Mouse (Mus musculus): ENCODE results near the gene Ddx39b. TPM values are rescaled to one million over a fixed set of nuclear protein-coding genes. Genes with fewer than 3 reads are reported as not detected.

The Ddx39b gene
- 289 and 314 TPM in 2 replicates for total RNA-seq (2015)
- 188 and 193 TPM in 2 replicates for total RNA-seq (2017)

DNA sequence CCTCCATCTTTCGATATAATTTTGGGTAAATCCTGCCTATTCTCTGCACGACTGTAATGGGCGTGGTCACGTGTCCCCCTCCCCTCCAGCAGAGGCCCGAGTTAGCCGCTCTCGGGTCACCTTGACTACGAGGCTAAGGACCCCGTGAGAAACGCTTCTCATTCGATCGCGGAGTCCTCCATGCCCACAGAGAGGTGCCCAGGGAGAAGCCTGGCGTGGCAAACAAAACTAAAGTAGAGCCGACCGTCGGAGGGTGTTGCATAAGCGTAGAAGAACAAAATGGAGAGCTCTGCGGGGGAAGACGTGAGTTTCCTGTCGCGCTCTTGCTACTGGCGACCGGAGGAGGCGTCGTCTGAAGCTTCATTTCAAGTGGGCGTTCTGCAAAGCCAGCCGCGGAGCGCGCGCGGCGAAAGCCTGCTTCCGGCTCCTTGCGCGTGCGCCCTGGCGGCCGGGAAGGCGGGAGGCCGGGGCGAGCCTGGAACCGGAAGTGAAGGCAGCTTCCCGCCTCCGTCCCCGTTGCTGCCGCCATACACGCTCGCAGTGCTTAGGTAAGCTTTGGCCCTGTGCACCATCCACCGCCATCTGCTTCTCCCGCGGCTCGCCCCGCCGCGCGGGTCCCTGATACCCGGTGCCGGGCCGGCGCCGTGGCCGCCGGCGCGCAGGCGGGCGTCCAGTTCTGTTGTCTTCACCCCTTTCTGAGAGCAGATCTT, at the start of gene Ddx39b:
Gene Ddx39b, plus strand, starts transcription at position 442 of the 710 bp plus-strand sequence.
- peak; percentile 58 for ATAC-seq (replicated peaks; ENCODE audit: poor library complexity)

DNA sequence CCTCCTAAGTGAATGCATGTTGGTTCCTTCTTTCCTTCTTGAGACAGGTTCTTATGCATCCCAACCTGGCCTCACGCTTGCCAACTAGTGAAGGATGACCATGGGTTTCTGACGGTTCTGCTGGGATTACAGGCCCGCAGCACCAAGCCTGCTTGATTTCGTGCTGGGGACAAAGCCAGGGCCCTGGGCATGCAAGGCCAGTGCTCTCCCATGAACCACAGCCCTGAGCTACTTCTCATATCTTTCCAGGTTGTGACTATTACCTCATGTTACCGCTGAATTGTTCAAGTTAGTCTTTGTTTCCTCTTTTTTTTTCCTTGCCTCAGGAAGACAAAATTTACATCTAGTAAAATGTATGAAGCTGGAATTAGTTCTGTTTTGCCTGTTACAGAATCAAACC, 48.6 kb upstream of the Ddx39b start:
- peak; percentile 47 for ATAC-seq (replicated peaks; ENCODE audit: poor library complexity)

DNA sequence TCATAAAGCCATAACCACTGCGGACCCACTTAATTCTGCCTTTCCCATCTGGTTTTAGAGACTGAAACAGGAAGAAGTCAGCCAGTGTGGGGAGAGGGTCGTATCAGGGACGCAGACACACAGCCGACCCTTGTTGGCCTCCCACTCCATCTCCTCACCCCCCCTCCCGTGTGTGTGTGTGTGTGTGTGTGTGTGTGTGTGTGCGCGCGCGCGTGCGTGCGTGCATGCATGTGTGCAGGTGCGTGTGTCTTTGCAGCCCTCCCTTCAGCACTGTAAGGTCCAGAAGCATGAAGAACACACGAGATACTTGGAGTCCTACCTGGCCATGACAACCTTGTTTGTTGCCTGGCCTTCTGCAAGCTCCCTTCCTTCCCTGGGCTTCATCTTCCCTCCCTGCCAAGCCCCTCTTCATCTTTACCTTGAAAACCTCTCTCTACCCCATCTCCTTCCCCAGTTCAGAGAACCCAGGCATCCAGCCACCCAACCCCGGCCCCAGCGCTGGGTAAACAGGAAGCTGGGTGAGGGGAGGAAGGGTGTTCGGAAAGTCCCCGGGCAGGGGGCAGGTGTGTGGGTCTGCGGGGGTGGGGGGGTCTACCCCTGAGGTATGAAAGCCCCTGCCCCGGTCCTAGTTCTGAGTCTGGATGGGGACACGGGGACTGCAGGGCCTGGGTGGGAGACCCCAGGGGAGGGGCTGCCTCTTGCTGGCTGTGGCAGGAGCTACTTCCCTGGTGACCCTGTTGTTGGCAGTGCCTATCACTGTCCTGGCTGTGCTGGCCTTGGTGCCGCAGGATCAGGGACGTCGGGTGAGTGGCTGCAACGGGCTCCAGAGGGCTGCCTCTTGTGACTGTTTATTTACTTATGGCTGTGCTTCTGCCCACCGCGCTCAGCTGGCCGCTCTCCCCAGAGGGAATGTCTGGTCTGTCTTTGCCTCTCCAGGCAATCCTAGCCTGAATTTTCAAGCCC, 47.4 kb upstream of the Ddx39b start, which contains the start of gene Ltb:
Gene Ltb, plus strand, starts transcription at position 559 of the 963 bp plus-strand sequence.
- no peak for ATAC-seq (replicated peaks; ENCODE audit: poor library complexity)

DNA sequence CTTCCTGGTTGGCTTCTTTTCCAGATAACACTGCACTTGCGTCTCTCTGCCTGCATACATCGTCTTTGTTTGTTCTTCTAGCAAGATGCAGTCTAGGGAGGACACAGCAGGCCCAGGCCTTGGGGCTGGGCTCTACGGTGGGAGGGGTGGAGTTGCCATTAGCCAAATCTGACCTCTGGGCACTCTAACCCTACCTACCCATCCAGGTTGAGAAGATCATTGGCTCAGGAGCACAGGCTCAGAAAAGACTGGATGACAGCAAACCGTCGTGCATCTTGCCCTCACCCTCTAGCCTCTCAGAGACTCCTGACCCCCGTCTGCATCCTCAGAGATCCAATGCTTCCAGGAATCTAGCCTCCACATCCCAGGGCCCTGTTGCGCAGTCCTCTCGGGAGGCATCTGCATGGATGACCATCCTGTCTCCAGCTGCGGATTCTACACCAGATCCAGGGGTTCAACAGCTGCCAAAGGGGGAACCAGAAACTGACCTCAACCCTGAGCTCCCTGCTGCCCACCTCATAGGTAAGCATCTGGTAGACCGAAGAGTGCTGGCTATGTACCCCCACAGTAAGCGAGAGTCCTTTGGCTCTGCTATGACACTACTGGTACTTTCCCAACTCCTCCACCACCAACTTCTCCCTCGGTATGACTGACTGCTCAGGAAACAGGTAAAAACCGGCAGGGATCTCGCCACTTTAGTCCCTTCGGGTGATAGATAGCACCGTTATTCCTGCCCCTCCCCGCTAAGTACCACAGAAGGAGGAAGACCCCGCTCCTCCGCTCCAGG, 46.5 kb upstream of the Ddx39b start:
- no peak for ATAC-seq (replicated peaks; ENCODE audit: poor library complexity)

DNA sequence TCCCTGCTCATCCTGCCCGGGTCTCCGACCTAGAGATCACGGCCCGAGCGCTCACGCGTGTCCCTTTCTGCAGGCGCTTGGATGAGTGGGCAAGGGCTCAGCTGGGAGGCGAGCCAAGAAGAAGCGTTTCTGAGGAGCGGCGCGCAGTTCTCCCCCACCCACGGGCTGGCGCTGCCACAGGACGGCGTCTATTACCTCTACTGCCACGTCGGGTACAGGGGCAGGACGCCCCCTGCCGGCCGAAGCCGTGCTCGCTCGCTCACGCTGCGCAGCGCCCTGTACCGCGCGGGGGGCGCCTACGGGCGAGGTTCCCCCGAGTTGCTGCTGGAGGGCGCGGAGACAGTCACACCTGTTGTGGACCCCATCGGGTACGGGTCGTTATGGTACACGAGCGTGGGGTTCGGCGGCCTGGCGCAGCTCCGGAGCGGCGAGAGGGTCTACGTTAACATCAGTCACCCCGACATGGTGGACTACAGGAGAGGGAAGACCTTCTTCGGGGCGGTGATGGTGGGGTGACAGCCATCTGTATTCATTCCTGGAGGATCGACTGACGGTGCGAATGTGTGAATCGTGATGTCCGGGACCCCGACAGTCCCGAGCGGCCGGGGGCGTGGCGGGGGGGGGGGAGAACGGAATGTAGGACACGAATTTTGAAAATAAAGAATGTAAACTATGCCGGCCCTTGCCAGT, 45.8 kb upstream of the Ddx39b start:
- peak; percentile 79 for ATAC-seq (replicated peaks; ENCODE audit: poor library complexity)

DNA sequence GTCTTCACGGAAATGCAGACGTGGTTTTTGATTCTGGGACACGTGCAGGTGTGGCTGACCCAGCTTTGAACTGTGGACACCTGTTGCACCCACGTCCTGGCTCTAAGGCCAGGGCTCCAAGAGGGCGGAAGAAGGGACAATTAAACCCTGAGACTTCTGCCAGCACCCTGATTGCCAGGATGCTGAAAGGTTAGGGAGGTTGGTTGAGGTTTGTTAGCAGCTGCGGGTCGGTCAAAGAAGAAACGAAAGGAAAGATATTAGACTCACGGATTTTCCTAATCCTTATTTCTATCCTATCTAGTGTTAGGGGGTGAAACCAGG, 45.3 kb upstream of the Ddx39b start:
- no peak for ATAC-seq (replicated peaks; ENCODE audit: poor library complexity)

DNA sequence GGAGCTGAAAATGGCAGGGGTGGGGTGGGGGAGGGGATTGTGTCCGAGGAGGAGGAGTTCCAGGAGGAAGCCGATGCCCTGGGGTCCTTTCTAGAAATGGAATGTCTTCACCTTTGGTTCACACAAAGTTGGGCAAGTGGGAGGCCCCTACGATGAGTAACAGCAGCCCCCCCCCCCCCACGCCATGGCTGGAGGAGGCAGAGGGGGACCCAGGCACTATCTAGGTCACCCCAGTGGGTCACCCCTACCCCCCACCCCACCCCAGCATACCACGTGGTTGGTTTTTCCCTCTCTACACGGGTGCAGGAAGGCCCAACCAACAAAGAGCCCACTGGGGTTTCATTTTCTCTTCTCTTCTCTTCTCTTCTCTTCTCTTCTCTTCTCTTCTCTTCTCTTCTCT, 44.4 kb upstream of the Ddx39b start:
- no peak for ATAC-seq (replicated peaks; ENCODE audit: poor library complexity)

DNA sequence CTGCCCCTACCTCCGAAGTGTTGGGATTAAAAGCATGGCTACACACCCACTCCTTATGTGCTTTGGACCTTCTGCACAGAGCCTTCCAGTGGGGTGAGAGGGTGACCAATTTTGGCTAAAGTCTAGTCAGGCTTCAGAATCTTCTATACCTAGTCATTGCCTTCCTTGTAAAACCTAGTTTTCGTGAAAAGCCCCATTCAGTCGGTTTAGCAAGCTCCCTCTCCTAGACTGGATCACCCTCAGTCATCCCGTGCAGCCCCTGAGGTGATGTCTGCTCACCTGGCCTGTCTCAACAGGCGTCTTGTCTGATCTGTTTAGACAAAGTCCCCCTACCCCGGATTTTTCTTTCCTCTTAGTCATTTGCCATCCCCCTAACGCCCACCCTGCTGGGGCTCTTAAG, 43.5 kb upstream of the Ddx39b start:
- no peak for ATAC-seq (replicated peaks; ENCODE audit: poor library complexity)

DNA sequence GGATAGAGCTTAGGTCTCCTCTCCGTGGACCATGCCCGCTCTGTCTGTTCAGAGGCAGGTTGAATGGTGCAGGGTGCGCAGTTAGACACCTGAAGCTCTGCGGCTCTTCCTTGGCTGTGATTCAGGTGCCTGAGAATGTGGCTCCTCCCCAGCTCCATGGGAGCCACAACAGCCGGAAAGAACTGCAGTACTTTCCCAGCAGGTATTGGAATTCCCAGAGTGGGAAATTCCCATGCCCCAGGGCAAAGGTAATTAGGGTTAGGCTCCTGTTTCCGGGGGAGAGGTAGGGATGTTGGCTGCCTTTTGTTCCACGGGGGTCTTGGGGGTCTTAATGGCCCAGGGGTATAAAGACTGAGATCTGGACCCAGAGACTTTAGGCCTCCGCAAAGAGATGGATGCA, 42.6 kb upstream of the Ddx39b start:
- no peak for ATAC-seq (replicated peaks; ENCODE audit: poor library complexity)

DNA sequence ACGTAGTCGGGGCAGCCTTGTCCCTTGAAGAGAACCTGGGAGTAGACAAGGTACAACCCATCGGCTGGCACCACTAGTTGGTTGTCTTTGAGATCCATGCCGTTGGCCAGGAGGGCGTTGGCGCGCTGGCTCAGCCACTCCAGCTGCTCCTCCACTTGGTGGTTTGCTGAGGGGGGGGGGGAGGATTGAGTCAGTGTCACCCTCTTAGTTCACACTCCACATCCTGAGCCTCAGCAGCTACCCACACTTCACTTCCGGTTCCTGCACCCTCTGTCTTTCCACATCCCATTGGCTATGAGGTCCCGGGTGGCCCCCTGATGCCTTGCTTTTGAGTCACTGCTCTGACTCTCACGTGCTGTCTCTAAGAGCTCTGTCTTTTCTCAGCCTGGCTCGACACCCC, 41.1 kb upstream of the Ddx39b start:
- ATAC-seq (replicated peaks; ENCODE audit: poor library complexity), result peak; percentile 83

DNA sequence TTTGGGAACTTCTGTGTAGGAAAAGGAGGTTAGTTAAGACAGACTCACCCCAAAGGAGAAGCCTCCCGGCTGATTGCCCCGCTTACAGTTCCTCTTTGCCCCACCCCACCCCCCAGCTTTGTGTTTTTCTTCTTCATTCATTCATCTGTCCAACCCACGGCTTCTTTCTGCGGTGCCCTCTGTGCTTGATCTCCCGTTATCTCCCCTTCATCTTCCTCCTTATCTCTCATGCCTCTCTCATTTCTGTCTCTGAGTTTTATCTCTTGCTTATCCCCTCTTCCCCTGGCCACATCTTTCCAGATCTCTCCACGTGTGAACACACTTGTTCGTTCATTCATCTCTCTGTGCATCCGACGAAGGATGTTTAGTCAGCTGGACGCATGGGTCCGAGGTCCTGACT, 40.4 kb upstream of the Ddx39b start:
- no peak for ATAC-seq (replicated peaks; ENCODE audit: poor library complexity)

DNA sequence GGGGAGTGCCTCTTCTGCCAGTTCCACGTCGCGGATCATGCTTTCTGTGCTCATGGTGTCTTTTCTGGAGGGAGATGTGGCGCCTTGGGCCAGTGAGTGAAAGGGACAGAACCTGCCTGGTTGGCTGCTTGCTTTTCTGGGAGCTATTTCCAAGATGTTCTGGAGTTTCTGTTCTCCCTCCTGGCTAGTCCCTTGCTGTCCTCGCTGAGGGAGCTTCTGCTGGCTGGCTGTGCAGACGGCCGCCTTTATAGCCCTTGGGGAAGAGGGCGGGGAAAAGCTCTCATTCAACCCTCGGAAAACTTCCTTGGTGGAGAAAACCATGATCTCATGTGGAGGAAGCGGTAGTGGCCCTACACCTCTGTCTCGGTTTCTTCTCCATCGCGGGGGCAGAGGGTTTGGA, 39.8 kb upstream of the Ddx39b start, which contains the start of gene Tnf:
Gene Tnf, minus strand, starts transcription at position 221 of the 400 bp plus-strand sequence.
- peak; percentile 56 for ATAC-seq (replicated peaks; ENCODE audit: poor library complexity)

DNA sequence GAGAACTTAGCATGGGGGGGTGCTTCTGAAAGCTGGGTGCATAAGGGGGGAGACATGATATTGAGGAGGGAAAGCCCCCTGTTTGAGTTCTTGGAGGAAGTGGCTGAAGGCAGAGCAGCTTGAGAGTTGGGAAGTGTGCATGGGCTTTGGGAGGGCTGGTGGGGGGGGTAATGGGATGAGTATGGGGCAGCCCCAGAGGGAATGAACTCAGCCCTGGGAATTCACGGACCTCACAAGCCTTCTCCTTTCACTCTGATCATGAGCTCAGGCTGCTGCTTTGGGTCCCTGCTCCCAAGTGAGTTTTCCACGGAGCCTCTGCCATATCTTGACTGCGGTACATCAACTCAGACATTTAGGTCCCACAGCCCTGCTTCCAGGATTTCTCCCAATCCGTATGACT, 39.1 kb upstream of the Ddx39b start:
- no peak for ATAC-seq (replicated peaks; ENCODE audit: poor library complexity)

DNA sequence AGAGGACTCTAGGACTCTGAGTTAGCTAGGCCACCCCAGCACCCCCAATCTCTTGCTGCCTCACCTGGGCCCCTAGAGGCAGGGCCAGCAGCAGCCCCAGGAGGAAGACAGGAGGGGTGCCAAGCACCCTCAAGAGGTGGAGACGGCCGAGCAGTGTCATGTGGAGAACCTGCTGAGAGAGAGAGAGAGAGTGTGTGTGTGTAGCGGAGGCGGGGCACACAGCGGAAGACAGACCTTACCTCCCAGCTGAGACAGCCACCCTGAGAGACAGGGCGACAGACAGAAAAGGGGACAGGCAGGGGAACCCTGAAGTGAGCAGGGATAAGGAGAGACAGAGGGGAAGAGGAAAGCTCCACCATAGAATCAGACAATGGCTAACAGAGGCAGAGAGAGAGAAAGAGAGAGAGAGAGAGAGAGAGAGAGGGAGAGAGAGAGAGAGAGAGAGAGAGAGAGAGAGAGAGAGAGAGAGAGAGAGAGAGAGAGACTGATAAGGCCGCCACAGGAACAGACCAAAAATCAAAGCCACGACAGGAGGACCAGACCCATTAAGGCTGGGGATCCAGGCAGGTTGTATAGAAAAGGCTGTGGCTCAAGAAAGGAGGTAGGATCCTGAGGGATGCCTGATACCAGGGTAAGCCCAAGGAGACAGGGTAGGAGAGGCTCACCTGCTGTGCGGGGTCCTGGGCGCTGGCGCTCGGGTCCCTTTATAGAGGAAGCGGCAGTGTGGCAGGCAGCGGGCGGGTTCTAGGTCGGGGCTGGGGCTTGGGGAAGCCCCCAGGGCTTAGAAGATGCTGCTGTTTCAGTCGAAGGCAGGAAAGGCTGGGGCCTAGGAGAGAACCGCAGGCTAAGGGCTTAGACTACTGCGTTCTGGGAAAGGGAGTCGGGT, 36.8 kb upstream of the Ddx39b start, which contains the start of gene Lta:
Gene Lta, minus strand, starts transcription at position 858 of the 886 bp plus-strand sequence.
- no peak for ATAC-seq (replicated peaks; ENCODE audit: poor library complexity)

DNA sequence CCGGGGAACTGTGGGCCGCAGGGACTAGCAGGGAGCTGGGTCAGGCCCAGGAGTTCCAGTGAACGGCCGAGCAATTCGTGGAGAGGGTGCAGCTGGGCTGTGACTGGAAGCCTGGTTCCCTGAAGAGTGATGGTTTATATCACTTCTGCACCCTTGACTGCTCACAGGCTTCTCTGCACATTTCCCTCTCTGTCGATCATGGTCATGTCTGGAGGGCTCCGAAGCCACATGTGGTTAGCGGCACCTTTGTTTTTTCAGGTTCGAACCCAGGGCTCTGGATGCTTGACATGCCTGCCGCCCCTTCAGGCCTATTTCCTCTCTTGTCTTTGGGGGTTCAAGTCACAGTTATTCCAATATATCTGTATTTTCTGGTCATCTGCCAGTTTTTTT, 36.2 kb upstream of the Ddx39b start:
- no peak for ATAC-seq (replicated peaks; ENCODE audit: poor library complexity)

DNA sequence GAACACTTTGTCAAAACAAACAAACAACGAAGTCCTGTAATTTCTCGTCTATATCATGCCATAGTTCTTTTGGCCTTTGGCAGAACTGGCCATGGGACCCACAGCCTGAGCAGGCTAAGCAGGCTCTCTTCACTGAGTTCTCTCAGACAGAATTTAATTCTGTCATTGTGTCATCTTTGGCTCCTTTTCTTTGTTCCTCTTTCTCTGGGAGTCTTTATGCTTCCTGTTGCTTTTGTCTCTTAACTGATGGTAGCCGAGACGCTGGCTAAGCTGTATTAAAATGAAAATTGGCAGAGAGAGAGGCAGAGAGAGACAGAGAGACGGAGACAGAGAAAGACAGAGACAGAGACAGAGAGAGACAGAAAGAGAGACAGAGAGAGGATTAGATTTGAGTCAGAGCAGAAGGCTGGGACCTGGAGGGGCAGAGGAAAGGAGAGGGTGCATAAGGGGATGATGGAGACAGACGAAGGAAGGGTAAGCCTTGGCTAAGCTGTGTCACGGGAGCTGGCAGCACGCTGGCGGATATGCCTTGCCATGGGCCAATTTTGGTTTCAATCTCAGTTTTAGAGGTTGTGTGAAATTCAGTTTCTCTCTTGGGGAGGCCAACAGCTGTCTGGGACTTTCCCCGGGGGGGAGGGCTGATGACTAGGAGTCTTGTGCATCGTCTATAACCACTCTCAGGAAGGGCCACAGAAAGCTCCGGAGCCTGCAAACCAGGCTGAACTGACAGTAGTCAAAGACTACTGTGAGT, 31.6 kb upstream of the Ddx39b start:
- ATAC-seq (replicated peaks; ENCODE audit: poor library complexity), result peak; percentile 65

DNA sequence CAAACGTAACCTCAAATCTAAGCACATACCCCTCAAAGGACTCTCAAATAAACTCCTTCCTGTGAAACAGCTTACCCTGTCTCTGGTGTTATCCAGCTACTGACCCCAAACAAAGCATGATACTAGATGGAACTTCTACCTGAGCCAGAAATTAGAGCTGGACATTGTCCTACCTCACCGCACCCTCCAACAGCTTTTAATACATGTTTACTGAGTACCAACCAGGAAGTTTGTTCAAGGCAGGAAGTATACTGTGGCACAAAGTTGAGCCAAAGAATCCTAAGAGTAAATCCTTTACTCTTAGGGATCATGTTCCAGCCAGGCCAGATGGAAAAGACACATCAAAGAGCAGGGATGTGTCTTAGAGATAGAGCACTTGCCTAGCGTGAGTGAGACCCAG, 31.0 kb upstream of the Ddx39b start:
- no peak for ATAC-seq (replicated peaks; ENCODE audit: poor library complexity)

DNA sequence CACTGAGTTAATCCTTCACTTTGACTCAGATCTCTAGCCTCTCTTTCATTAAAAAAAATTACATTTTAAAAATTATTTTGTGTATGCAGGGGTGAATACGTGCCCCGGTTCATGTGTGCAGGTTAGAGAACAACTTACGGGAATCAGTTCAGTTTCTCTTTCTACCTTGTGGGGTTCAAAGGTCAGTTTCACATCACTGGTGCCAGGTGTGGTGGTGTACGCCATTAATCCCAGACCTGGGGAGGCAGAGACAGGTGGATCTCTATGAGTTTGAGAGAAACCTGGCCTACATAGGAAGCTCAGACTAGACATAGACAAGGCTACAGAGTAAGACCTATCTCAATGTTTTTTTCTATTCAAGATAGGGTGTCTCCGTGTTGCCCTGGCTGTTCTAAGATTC, 28.5 kb upstream of the Ddx39b start:
- ATAC-seq (replicated peaks; ENCODE audit: poor library complexity), result no peak

All from megakaryocyte progenitor cell, adult 5-6 weeks (primary cell).